ENCODE assay signal across 7 mouse cellular contexts in genomic region chr9:78191736-78192135, GRCm38 (mm10). TPM values are rescaled to one million over a fixed set of nuclear protein-coding genes. Genes with fewer than 3 reads are reported as not detected.
DNase-seq lines count a peak whose midpoint lies in the region; ATAC-seq and TF ChIP-seq lines count a peak whose summit lies in the region.

No protein-coding gene starts in this region.

- H3K36me3 ChIP-seq in ES-Bruce4 (ENCODE audit: control insufficient read depth, insufficient read depth, low read length, poor library complexity, severe bottlenecking) = 0 out of 2 replicates have a peak, but pooled peaks cover 2% of the 10 kb centered on the region
- H3K36me3 ChIP-seq in limb, embryonic 10.5 days = no peaks in the 10 kb centered on the region
- no peaks in the 10 kb centered on the region for H3K36me3 ChIP-seq in midbrain, embryonic 10.5 days

- peak; percentile 67 for DNase-seq in adrenal gland, adult 2 months
- DNase-seq in limb, embryonic 10.5 days (ENCODE audit: low spot score) = peak; percentile 79
- DNase-seq in midbrain, embryonic 10.5 days (ENCODE audit: low spot score) = peak; percentile 71
- peak; percentile 13 to 48 for DNase-seq in spleen, adult 18-20 months

- ATAC-seq in erythroid progenitor cell, adult 5-6 weeks (replicated peaks; ENCODE audit: low FRiP score, poor library complexity, severe bottlenecking) = peak; percentile 76
- peak; percentile 68 to 88; a peak in 3 of 4 replicates for ATAC-seq in hematopoietic stem cell, adult 5-6 weeks (replicated peaks in 1 of 2; ENCODE audit: insufficient read depth in 1 of 2, low FRiP score in 2 of 2, low TSS enrichment in 1 of 2, low read depth in 1 of 2, poor library complexity in 2 of 2, severe bottlenecking in 2 of 2)

- H3K4me3 ChIP-seq in ES-Bruce4 (ENCODE audit: low read depth, low read length) = peak overlapping the region; percentile 75
- H3K4me3 ChIP-seq in limb, embryonic 10.5 days = peak overlapping the region; percentile 57
- peak overlapping the region; percentile 56 for H3K4me3 ChIP-seq in midbrain, embryonic 10.5 days

- peak overlapping the region; percentile 100 for H3K27ac ChIP-seq in ES-Bruce4 (ENCODE audit: insufficient read depth, low read length)
- peak overlapping the region; percentile 82 for H3K27ac ChIP-seq in limb, embryonic 10.5 days
- peak overlapping the region; percentile 14 for H3K27ac ChIP-seq in midbrain, embryonic 10.5 days (replicated peaks)

- no peak for TF ChIP-seq CTCF in ES-Bruce4 (IDR thresholded peaks at IDR 0.05; ENCODE audit: low read depth, low read length)

- no peaks in the 10 kb centered on the region for H3K27me3 ChIP-seq in ES-Bruce4 (ENCODE audit: control insufficient read depth, insufficient read depth, low read length, poor library complexity, severe bottlenecking)
- peaks cover 18% of the 10 kb centered on the region; the same call in 1 of the 2 replicates for H3K27me3 ChIP-seq in limb, embryonic 10.5 days (ENCODE audit: low read depth, poor library complexity, severe bottlenecking)
- H3K27me3 ChIP-seq in midbrain, embryonic 10.5 days (ENCODE audit: low read depth, poor library complexity, severe bottlenecking) = peaks cover 28% of the 10 kb centered on the region; the same call in 1 of the 2 replicates

- peak overlapping the region; percentile 81 for H3K9ac ChIP-seq in ES-Bruce4 (ENCODE audit: low read depth, poor library complexity, severe bottlenecking)

- peak; percentile 81 for TF ChIP-seq EP300 in ES-Bruce4 (IDR thresholded peaks at IDR 0.05; ENCODE audit: insufficient read depth, low read depth, low read length)

- under 1% methylated on average over 18 of the region's 18 CpGs for WGBS in limb, embryonic 10.5 days
- WGBS in midbrain, embryonic 10.5 days = under 1% methylated on average over 18 of the region's 18 CpGs

- H3K9me3 ChIP-seq in ES-Bruce4 (replicated peaks; ENCODE audit: control insufficient read depth, insufficient read depth, low read length, poor library complexity, severe bottlenecking) = no peaks in the 10 kb centered on the region
- no peaks in the 10 kb centered on the region for H3K9me3 ChIP-seq in limb, embryonic 10.5 days (replicated peaks)
- no peaks in the 10 kb centered on the region for H3K9me3 ChIP-seq in midbrain, embryonic 10.5 days (replicated peaks)

- TF ChIP-seq POLR2A in ES-Bruce4 (IDR thresholded peaks at IDR 0.05; ENCODE audit: insufficient read depth, low read length) = peak; percentile 98

- H3K4me1 ChIP-seq in ES-Bruce4 (ENCODE audit: control insufficient read depth, insufficient read depth, low read length) = peaks cover 5% of the 10 kb centered on the region
- H3K4me1 ChIP-seq in limb, embryonic 10.5 days = peaks cover 36% of the 10 kb centered on the region
- H3K4me1 ChIP-seq in midbrain, embryonic 10.5 days = peaks cover 51% of the 10 kb centered on the region

RNA-seq across cellular contexts. Expression of gene Gsta4, which starts 9.2 kb away (rescaled TPM):
- 322 and 323 TPM in 2 replicates for polyA plus RNA-seq in ES-Bruce4 (2011; ENCODE audit: insufficient read depth, insufficient read length, low read depth, missing spikeins)
- total RNA-seq in adrenal gland, adult 2 months (2021) = 10 to 100 TPM; 48.8 to 52.0 TPM
- polyA plus RNA-seq in adrenal gland, adult 2 months (2012; rRNA removed) = 6.9 and 7.7 TPM in 2 replicates
- 2.5 TPM in 1 of 2 replicates, not detected in the other for total RNA-seq in erythroid progenitor cell, adult 5-6 weeks (2015; ENCODE audit: low replicate concordance)
- total RNA-seq in erythroid progenitor cell, adult 5-6 weeks (2017; ENCODE audit: low replicate concordance) = 1.5 TPM in 1 of 2 replicates, not detected in the other
- total RNA-seq in hematopoietic stem cell, adult 5-6 weeks (2017) = 12.8 and 21.2 TPM in 2 replicates
- polyA plus RNA-seq in limb, embryonic 10.5 days (2016; fragmentation: Nextera tagmentation; extraction: Ambion mirVana) = 89.0 and 114 TPM in 2 replicates
- 35.6 and 53.6 TPM in 2 replicates for polyA plus RNA-seq in midbrain, embryonic 10.5 days (2016; fragmentation: Nextera tagmentation; extraction: Ambion mirVana)

RNA-seq across cellular contexts. Expression of gene Gsta1, which starts 38.7 kb away (rescaled TPM):
- polyA plus RNA-seq in ES-Bruce4 (2011; ENCODE audit: insufficient read depth, insufficient read length, low read depth, missing spikeins) = not detected in 2 replicates
- 1 to 10 TPM in 1 of 2 experiments, not detected in 1; 1.3 TPM for total RNA-seq in adrenal gland, adult 2 months (2021)
- not detected in 2 replicates for polyA plus RNA-seq in adrenal gland, adult 2 months (2012; rRNA removed)
- not detected in 2 replicates for total RNA-seq in erythroid progenitor cell, adult 5-6 weeks (2015; ENCODE audit: low replicate concordance)
- not detected in 2 replicates for total RNA-seq in erythroid progenitor cell, adult 5-6 weeks (2017; ENCODE audit: low replicate concordance)
- not detected in 2 replicates for total RNA-seq in hematopoietic stem cell, adult 5-6 weeks (2017)
- not detected in 2 replicates for polyA plus RNA-seq in limb, embryonic 10.5 days (2016; fragmentation: Nextera tagmentation; extraction: Ambion mirVana)
- polyA plus RNA-seq in midbrain, embryonic 10.5 days (2016; fragmentation: Nextera tagmentation; extraction: Ambion mirVana) = not detected in 2 replicates

Comparison
In these comparisons a context has a peak if more than half of its experiments do, and no peak if none do; other contexts are left out.
1. Peak in every context shown above with its lines: DNase-seq, ATAC-seq, H3K4me3 ChIP-seq and H3K27ac ChIP-seq.
2. H3K27ac ChIP-seq: peak in every context shown above with its lines; median percentile 100 in ES-Bruce4; 82 in limb, embryonic 10.5 days; 14 in midbrain, embryonic 10.5 days.